Mouse (Mus musculus): Measurements from ENCODE around the gene Rab20. TPM values are rescaled to one million over a fixed set of nuclear protein-coding genes. Genes with fewer than 3 reads are reported as not detected.
"Not testable (repeated sequence)": the region's sequence is repeated elsewhere in the genome, so short reads cannot be mapped to it uniquely, and the experiment has no call there.

The Rab20 gene
- polyA plus RNA-seq, 1 experiment from 2014 or later = 0.99 TPM

DNA sequence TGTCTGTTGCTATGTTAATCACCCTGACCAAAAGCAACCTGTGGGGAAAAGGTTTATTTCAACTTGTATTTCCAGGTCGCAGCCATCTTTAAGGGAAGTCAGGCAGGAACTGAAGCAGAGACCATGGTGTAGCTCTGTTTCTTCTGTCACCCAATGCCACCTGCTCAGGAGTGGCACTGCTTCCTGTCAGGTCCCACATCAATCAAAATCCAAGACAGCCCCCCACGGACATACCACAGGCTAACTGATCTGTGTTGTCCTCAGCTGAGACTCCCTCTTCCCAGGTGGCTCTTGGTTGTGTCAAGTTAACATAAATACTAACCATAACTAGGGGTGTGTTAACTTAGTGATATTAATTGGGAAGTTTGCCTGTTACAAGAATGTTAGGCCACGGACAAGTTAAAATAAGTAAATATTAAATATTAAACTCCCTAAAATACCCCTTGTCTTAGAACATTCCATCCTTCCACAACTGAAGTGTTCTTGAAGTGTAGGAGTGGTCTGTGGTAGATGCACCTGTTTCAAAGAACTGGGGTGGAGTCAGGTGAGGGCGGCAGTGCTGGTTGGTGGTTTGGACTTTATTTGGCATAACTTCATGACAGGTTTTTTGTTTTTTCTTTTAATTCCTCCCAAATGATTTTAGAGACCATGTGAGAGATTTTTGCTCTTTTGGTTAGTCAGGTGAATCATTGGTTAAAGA, 20.4 kb upstream of the Rab20 start:
- Histone ChIP-seq H3K36me3 (peaks cover 39% of the 10 kb centered on the region), H3K27ac (no peak overlapping the region), H3K4me1 (peaks cover 14% of the 10 kb centered on the region), H3K4me3 (no peak overlapping the region), H3K9me3 (replicated peaks) (no peaks in the 10 kb centered on the region), H3K27me3 (ENCODE audit: low read depth, poor library complexity, severe bottlenecking) (0 out of 2 replicates have a peak, but pooled peaks cover 5% of the 10 kb centered on the region)
- WGBS = 90% methylated on average over 4 of the region's 4 CpGs
- DNase-seq (ENCODE audit: low spot score) = no peak

- 0 out of 2 replicates have a peak, but pooled peaks cover 5% of the 10 kb centered on the region for H3K27me3 ChIP-seq (ENCODE audit: low read depth, poor library complexity, severe bottlenecking)
- H3K36me3 ChIP-seq = peaks cover 33% of the 10 kb centered on the region
- 79% methylated on average over 12 of the region's 12 CpGs for WGBS
- DNase-seq (ENCODE audit: low spot score) = no peak
- H3K9me3 ChIP-seq (replicated peaks) = no peaks in the 10 kb centered on the region
- H3K4me1 ChIP-seq = peaks cover 14% of the 10 kb centered on the region
- H3K4me3 ChIP-seq = peak overlapping the region; percentile 98
- H3K27ac ChIP-seq = no peak overlapping the region
These were observed 19.8 kb upstream of the Rab20 start for GRCm38 (mm10) chr8:11498281-11498680.

DNA sequence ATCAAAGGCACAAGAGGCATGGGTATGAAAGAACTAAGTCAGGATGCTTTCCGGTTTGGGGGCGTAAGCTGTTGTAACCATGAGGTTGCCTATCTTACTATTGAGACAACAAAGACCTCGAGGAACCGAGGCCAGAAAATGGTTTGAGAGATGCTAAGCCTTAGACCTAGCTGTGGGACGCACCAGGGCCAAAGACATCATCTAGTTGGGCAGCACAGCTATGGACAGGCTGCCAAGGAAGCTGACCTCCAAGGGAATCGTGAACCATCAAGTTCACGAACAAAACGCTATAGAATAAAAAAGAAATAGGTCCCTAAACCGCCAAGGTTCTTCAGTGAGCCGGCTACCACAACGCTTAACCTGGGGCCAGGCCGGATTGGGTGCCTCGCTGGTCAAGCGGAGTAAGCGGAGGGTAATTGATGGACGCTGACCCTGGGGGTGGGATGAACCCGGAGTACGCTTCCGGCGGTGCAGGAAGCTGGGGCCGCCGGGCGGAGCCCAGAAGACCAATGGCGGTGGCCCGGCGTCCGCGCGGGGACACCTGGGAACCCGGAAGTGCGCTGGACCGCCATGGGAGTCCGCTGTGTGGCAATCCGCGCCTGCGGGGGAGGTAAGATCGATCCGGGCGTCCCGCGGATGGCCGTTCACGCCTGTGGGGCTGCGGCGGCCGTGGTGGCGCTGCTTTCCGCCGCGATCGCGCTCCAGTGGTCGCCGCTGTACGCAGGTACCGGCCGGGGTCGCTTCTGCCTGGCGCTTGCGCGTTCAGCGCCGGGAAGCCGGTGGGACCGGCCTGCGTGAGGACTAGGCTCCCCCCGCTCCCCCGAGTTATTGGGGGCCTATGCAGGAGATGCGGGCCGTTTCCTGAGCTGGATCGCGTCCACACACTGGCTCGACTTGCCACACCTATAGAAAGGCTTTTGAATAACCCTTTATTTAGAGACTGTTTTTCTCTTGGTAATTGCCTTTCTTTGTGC, 18.8 kb upstream of the Rab20 start, which contains the start of gene Naxd:
TSS of gene Naxd (plus strand) at position 490 of the 974 bp plus-strand sequence.
- peak within 1 kb of the TSS; percentile 94 for H3K27ac ChIP-seq
- WGBS = 4% methylated on average over 73 of the region's 73 CpGs
- peaks cover 14% of the 10 kb centered on the region for H3K4me1 ChIP-seq
- peak; percentile 94 for DNase-seq (ENCODE audit: low spot score)
- H3K36me3 ChIP-seq = peaks cover 23% of the 10 kb centered on the region
- H3K4me3 ChIP-seq = peak within 1 kb of the TSS; percentile 98
- no peaks in the 10 kb centered on the region for H3K9me3 ChIP-seq (replicated peaks)
- H3K27me3 ChIP-seq (ENCODE audit: low read depth, poor library complexity, severe bottlenecking) = 0 out of 2 replicates have a peak, but pooled peaks cover 5% of the 10 kb centered on the region

GRCm38 (mm10) chr8:11492340-11492739, 13.8 kb upstream of the Rab20 start:
- not testable (repeated sequence) for H3K4me1 ChIP-seq; DNase-seq (ENCODE audit: low spot score); H3K27ac ChIP-seq; H3K4me3 ChIP-seq; H3K9me3 ChIP-seq (replicated peaks); H3K36me3 ChIP-seq
- 89% methylated on average over 2 of the region's 2 CpGs for WGBS
- peaks cover 33% of the 10 kb centered on the region; the same call in 1 of the 2 replicates for H3K27me3 ChIP-seq (ENCODE audit: low read depth, poor library complexity, severe bottlenecking)

DNA sequence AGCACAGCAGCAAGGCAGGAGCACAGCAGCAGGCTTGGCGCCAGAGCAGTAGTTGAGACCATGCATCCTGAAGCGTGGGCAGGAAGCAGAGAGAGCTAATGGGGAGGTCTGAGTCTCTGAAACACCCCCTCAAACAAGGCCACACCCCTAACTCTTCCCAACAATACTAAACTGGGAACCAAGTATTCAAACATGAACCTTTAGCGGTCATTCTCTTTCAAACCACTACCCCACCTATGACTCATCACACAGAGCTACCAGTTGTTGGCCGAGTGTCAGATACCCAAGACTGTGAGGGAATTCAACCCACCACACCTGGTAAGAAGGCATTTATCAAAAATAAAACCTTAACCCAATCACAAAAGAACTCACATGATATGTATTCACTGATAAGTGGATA, 8.7 kb upstream of the Rab20 start:
- no peak overlapping the region for H3K4me3 ChIP-seq
- no peak for DNase-seq (ENCODE audit: low spot score)
- 0 out of 2 replicates have a peak, but pooled peaks cover 7% of the 10 kb centered on the region for H3K4me1 ChIP-seq
- no peaks in the 10 kb centered on the region for H3K9me3 ChIP-seq (replicated peaks)
- H3K36me3 ChIP-seq = no peaks in the 10 kb centered on the region
- no peak overlapping the region for H3K27ac ChIP-seq
- peaks cover 47% of the 10 kb centered on the region for H3K27me3 ChIP-seq (ENCODE audit: low read depth, poor library complexity, severe bottlenecking)
- WGBS = 74% methylated on average over 4 of the region's 4 CpGs

DNA sequence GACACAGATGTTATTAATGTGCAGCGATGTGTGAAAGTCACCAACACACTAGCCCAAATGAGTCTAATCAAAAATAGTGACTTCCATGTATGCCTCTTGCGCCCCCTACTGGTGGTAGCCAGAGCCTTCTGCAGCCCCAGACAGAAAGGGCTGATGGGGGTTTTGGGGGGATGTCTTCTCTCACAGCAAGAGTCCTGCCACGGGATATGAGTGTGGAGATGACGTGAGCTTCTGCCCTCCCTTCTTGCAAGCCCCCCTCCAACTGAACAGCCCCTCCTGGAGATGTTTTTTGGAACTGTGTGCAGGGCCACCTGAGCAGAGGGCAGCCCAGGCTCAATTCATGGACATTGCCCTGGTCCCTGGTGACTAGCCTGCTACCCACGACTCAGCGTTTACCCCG, 7.6 kb upstream of the Rab20 start:
- H3K4me1 ChIP-seq = 0 out of 2 replicates have a peak, but pooled peaks cover 7% of the 10 kb centered on the region
- DNase-seq (ENCODE audit: low spot score) = peak; percentile 86
- no peak overlapping the region for H3K27ac ChIP-seq
- H3K27me3 ChIP-seq (ENCODE audit: low read depth, poor library complexity, severe bottlenecking) = peaks cover 53% of the 10 kb centered on the region
- no peak overlapping the region for H3K4me3 ChIP-seq
- no peaks in the 10 kb centered on the region for H3K9me3 ChIP-seq (replicated peaks)
- 30% methylated on average over 7 of the region's 7 CpGs for WGBS
- H3K36me3 ChIP-seq = no peaks in the 10 kb centered on the region

DNA sequence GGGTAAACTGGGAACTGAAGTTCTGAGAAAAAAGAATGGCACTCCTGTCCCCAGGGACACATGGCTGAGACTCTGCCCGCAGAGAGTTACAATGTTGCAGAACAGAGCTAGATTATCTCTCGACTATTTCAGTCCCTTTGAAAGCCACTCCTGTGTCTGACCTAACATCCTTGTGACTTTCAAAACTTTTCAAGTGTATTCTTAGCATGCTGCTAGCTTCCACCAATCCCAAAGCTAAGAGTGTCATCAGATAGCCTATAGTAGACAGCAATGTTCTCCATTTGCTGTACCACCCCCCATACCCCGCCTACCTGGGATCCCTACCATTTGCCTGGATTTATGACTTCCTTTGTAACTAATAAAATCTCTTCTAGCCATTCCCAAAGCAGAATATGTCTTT, 4.0 kb upstream of the Rab20 start:
- Histone ChIP-seq H3K4me1 (peaks cover 28% of the 10 kb centered on the region), H3K4me3 (no peak overlapping the region), H3K27me3 (ENCODE audit: low read depth, poor library complexity, severe bottlenecking) (peaks cover 65% of the 10 kb centered on the region), H3K36me3 (no peaks in the 10 kb centered on the region), H3K27ac (no peak overlapping the region), H3K9me3 (replicated peaks) (no peaks in the 10 kb centered on the region)
- 72% methylated on average over 3 of the region's 3 CpGs for WGBS
- no peak for DNase-seq (ENCODE audit: low spot score)

GRCm38 (mm10) chr8:11481876-11482275, 3.4 kb upstream of the Rab20 start:
- Histone ChIP-seq H3K4me3 (no peak overlapping the region), H3K27ac (no peak overlapping the region), H3K9me3 (replicated peaks) (no peaks in the 10 kb centered on the region), H3K36me3 (no peaks in the 10 kb centered on the region), H3K27me3 (ENCODE audit: low read depth, poor library complexity, severe bottlenecking) (peaks cover 69% of the 10 kb centered on the region), H3K4me1 (peaks cover 32% of the 10 kb centered on the region)
- DNase-seq (ENCODE audit: low spot score) = no peak
- WGBS = 84% methylated on average over 3 of the region's 3 CpGs

DNA sequence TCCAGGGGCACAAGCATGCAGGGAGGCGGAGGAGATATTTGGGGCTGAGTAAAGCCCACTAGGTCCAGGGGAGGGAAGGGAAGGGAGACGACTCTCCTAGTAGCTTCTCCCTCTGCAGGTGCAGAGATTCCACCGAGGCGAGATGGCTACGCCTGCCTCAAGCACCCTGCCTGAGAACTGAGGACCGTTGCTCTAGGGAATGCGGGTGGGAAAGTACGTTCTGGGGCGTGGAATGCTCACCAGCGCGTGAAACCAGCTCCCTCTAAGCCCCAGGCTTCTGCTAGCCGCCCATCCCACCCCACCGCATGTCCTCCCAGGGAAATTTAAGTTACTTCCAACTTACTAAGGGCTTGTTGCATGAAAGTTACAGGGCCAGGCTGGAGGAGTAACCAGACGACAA, 1.1 kb upstream of the Rab20 start:
- Histone ChIP-seq H3K27ac (no peak overlapping the region), H3K4me3 (peak overlapping the region; percentile 62; the same call in 1 of the 2 replicates), H3K4me1 (peaks cover 51% of the 10 kb centered on the region), H3K9me3 (replicated peaks) (no peaks in the 10 kb centered on the region), H3K27me3 (ENCODE audit: low read depth, poor library complexity, severe bottlenecking) (peaks cover 91% of the 10 kb centered on the region), H3K36me3 (no peaks in the 10 kb centered on the region)
- DNase-seq (ENCODE audit: low spot score) = no peak
- 1% methylated on average over 14 of the region's 14 CpGs for WGBS

DNA sequence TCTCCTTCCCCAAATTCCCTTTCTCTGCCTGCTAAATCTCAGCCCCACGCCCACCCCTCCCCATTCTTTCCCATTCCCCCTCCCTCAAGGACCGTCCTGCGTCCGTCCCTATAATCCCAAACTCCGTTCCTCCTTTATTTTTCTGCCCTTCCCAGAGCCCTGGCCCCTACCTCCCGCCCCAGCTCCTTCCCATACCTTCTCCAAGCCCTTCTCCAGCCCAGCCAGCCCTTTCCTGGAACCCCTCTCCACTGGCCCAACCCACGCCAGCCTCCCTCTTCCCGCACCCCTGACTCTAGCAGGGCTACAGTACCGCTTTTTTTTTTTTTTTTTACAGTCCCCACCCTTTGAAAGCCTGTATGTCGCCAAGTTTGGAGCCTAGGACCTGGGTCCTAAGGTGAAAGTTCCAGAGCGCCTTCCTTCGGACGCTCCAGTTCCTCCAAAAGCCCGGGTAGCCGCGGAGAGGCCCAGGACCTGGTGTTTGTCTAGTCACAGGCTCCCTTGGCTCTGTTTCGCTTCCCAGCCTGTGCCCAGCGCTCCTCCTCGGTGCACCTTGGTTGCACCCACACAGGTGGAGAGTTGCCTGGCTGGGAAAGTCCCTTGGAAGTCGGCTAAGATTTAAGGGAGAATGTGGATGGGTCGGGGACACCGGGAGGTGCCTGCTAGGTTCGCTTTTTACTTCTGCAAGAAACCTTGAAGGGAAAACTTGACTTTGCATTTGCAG, 457 bp upstream of the Rab20 start:
- peaks cover 51% of the 10 kb centered on the region for H3K4me1 ChIP-seq
- H3K27me3 ChIP-seq (ENCODE audit: low read depth, poor library complexity, severe bottlenecking) = peaks cover 97% of the 10 kb centered on the region
- WGBS = 1% methylated on average over 23 of the region's 23 CpGs
- H3K9me3 ChIP-seq (replicated peaks) = no peaks in the 10 kb centered on the region
- no peak overlapping the region for H3K27ac ChIP-seq
- no peaks in the 10 kb centered on the region for H3K36me3 ChIP-seq
- peak overlapping the region; percentile 62 for H3K4me3 ChIP-seq
- peak; percentile 45 for DNase-seq (ENCODE audit: low spot score)

- Histone ChIP-seq H3K27ac (no peak overlapping the region), H3K9me3 (replicated peaks) (no peaks in the 10 kb centered on the region), H3K4me1 (peaks cover 63% of the 10 kb centered on the region), H3K36me3 (no peaks in the 10 kb centered on the region), H3K4me3 (peak overlapping the region; percentile 62), H3K27me3 (ENCODE audit: low read depth, poor library complexity, severe bottlenecking) (peaks cover 90% of the 10 kb centered on the region)
- DNase-seq (ENCODE audit: low spot score) = no peak
- WGBS = 3% methylated on average over 9 of the region's 9 CpGs
These were observed 1.3 kb downstream of the Rab20 start for GRCm38 (mm10) chr8:11477178-11477553.

DNA sequence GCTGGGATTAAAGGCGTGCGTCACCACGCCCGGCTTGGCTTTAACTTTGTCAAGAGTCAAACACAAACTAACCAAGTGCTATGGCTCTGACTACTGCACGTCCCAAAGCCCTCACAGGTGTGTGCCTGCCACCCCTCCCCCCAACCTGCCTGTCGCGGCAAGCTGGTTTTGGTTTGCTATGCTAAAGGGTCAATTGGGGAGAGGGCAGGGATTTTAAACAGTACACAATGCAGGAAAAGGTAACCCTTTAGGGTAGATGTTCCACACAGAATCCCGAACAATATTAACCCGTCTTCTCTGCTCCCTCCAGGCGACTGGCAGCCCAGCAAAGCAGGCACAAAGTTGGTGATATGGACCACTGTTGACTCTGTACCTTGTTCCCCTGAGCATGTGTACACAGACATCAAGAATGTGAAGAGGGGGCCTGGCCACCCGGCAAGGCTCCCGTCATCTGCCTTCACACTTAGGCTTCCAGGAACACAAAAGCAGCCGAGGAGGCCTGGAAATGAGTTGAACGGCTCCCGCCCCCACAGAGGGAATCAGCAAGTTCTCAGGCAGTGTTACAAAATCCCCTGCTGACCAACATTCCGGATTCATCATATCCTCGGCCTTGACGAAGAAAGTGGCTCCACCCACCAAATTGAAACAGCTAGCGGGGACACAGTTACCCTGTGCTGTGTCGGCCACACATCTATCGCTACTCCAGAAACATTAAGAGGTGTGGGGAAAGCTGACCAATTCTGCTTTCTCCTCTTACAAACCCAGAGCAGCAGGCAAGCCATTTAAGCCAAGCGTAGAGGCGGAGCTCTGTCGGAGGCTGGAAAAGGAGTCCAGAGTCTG, 2.0 kb downstream of the Rab20 start:
- no peaks in the 10 kb centered on the region for H3K9me3 ChIP-seq (replicated peaks)
- H3K27ac ChIP-seq = 0 out of 2 replicates have a peak overlapping the region, but pooled peaks have one; percentile 19
- peak; percentile 63 for DNase-seq (ENCODE audit: low spot score)
- H3K4me3 ChIP-seq = peak overlapping the region; percentile 62
- WGBS = 2% methylated on average over 24 of the region's 24 CpGs
- peaks cover 84% of the 10 kb centered on the region for H3K27me3 ChIP-seq (ENCODE audit: low read depth, poor library complexity, severe bottlenecking)
- H3K36me3 ChIP-seq = no peaks in the 10 kb centered on the region
- peaks cover 63% of the 10 kb centered on the region for H3K4me1 ChIP-seq
